Mouse (Mus musculus): ENCODE results near the gene Ccdc13. TPM values are rescaled to one million over a fixed set of nuclear protein-coding genes. Genes with fewer than 3 reads are reported as not detected.

Gene Ccdc13
- total RNA-seq, 1 experiment from 2014 or later: 1.3 TPM

- no peak for DNase-seq
These were observed 7.4 kb upstream of the Ccdc13 start for GRCm38 (mm10) chr9:121846526-121847118.

GRCm38 (mm10) chr9:121842914-121843313, 3.7 kb upstream of the Ccdc13 start:
- DNase-seq: no peak

GRCm38 (mm10) chr9:121839622-121839965, 333 bp upstream of the Ccdc13 start:
- no peak for DNase-seq

GRCm38 (mm10) chr9:121838008-121838407, 1.3 kb downstream of the Ccdc13 start:
- DNase-seq: no peak

GRCm38 (mm10) chr9:121833825-121834224, 5.4 kb downstream of the Ccdc13 start:
- no peak for DNase-seq

GRCm38 (mm10) chr9:121830956-121831293, 8.3 kb downstream of the Ccdc13 start:
- DNase-seq: peak; percentile 74

- DNase-seq: peak; percentile 64
These were observed 8.9 kb downstream of the Ccdc13 start for GRCm38 (mm10) chr9:121830243-121830955.

- DNase-seq: no peak
These were observed 9.8 kb downstream of the Ccdc13 start for GRCm38 (mm10) chr9:121829270-121829992.

- DNase-seq: no peak
These were observed 10.9 kb downstream of the Ccdc13 start for GRCm38 (mm10) chr9:121828314-121828713.

GRCm38 (mm10) chr9:121826356-121826755, 12.9 kb downstream of the Ccdc13 start:
- DNase-seq: no peak

- no peak for DNase-seq
These were observed 15.3 kb downstream of the Ccdc13 start for GRCm38 (mm10) chr9:121823991-121824390.

- no peak for DNase-seq
These were observed 16.2 kb downstream of the Ccdc13 start for GRCm38 (mm10) chr9:121823051-121823450.

- DNase-seq: no peak
These were observed 16.7 kb downstream of the Ccdc13 start for GRCm38 (mm10) chr9:121822585-121822991.

- no peak for DNase-seq
These were observed 18.5 kb downstream of the Ccdc13 start for GRCm38 (mm10) chr9:121820765-121821164.

- no peak for DNase-seq
These were observed 19.3 kb downstream of the Ccdc13 start for GRCm38 (mm10) chr9:121819771-121820471.

GRCm38 (mm10) chr9:121819073-121819770, 20.0 kb downstream of the Ccdc13 start:
- peak; percentile 37 for DNase-seq

- no peak for DNase-seq
These were observed 24.1 kb downstream of the Ccdc13 start for GRCm38 (mm10) chr9:121815183-121815582.

GRCm38 (mm10) chr9:121810081-121810821, 29.0 kb downstream of the Ccdc13 start:
- DNase-seq: no peak

- DNase-seq: no peak
These were observed 30.8 kb downstream of the Ccdc13 start for GRCm38 (mm10) chr9:121808511-121808910.

- DNase-seq: no peak
These were observed 31.3 kb downstream of the Ccdc13 start for GRCm38 (mm10) chr9:121807947-121808346.

- DNase-seq: no peak
These were observed 31.7 kb downstream of the Ccdc13 start for GRCm38 (mm10) chr9:121807546-121807945.

- no peak for DNase-seq
These were observed 36.5 kb downstream of the Ccdc13 start for GRCm38 (mm10) chr9:121802747-121803146.
